Mouse (Mus musculus) bone marrow macrophage, adult 2 months (primary cell): ENCODE measurements around the gene Gm20431.

Source experiments
- CTCF ChIP-seq: IDR thresholded peaks from 2 replicates; pipeline ENCODE4 v1.5.1; 2012; ENCODE audit warnings: low read depth, mild to moderate bottlenecking, low read length, moderate library complexity
- POLR2A ChIP-seq: IDR thresholded peaks from 2 replicates; pipeline ENCODE4 v1.6.1; 2012; ENCODE audit warnings: mild to moderate bottlenecking, low read depth, low read length, borderline replicate concordance

DNA sequence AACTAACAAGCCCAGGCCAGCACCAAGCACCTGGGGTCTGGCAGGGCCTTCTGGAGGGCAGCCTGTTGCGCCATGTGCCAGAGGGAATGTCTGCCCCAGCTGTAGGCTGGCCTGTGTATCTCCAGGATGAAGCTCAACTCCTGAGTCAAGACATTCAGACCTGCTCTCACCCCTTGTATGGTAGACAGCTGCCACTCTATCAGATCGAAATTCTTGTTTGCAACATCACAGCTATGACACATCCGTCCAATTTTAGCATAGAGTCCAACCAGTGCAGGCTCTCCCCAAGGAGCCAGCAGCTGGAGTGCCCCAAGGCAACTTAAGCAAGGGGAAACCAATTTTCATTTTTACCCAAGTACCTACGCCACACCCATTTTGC is 54.6 kb downstream of the Gm20431 start:
- TF ChIP-seq POLR2A (no peak), CTCF (no peak)
